Mouse (Mus musculus) 3134 (cell line): Measurements from ENCODE around the gene Specc1.

Experiments used
- DNase-seq: peaks from one replicate; pipeline ENCODE4 v3.0.0-alpha.2; 2011; ENCODE audit warnings: low spot score; ENCODE audit not compliant: insufficient read length; ENCODE audit errors: extremely low read depth

The Specc1 gene

DNA sequence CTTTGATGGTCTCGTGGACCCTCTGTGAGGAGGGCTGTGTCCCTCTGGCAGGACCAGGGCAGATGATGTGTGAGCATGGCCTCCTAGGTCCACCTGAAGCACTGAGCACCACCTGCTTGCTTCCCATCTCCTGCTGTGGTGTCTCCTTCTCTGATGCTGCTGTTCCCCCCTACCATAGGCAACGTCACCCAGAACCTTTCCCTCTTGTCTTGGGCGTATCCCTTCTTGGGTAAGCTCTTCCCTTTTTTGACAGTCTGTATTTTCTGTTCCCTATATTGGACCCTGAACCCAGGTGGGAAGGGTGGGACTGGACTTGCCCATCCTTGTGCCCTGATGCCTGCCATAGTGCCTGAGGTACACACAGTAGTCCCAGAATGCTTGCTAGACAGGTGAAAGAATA is 56.9 kb downstream of the Specc1 start:
- DNase-seq = no peak

DNA sequence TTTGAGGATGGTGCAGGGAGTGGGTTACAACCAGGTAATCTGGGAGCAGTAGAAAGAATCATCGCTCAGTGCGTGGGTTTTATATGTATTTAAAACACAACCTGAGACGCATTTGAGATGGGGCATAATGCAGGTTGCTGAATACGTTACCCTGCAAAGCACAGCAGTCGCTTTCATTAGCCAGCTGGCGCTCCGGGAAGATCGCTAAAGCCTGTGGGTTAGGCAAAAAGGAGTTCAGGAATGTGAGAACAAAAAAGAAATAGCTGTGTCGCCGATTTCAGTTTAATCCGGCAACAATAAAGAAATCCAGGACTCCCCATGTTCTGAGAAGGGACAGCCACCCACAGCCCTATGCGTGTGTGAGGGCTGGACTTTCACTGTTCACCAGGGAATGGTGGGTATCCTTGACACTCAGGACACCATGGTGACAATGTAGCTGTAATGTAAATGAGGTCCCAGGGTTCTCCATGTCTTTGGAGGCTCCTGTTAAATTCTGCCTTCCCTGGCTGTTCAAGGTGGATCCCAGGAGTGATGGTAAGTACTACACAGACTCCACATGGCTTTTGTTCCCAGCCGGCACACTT is 58.6 kb downstream of the Specc1 start:
- DNase-seq = no peak

DNA sequence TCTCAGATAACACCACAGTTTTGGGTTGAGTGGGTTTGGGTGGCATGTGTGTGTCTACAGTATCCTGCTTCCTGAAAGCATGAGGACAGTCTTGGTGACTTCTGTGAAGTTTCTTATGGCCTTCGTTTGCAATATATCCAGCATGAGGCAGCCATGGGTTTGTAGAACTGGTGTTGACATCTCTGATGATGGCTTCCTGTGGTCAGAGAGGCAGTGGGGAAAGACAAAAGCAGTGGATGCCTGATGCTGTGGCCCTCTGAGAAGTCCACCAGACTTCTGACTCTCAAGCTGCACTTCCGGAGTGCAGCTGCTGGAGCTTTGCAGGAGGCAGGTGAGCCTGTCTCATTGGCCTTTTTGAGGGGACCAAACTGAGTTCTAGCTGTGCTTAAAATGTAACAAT is 60.4 kb downstream of the Specc1 start:
- DNase-seq = no peak

DNA sequence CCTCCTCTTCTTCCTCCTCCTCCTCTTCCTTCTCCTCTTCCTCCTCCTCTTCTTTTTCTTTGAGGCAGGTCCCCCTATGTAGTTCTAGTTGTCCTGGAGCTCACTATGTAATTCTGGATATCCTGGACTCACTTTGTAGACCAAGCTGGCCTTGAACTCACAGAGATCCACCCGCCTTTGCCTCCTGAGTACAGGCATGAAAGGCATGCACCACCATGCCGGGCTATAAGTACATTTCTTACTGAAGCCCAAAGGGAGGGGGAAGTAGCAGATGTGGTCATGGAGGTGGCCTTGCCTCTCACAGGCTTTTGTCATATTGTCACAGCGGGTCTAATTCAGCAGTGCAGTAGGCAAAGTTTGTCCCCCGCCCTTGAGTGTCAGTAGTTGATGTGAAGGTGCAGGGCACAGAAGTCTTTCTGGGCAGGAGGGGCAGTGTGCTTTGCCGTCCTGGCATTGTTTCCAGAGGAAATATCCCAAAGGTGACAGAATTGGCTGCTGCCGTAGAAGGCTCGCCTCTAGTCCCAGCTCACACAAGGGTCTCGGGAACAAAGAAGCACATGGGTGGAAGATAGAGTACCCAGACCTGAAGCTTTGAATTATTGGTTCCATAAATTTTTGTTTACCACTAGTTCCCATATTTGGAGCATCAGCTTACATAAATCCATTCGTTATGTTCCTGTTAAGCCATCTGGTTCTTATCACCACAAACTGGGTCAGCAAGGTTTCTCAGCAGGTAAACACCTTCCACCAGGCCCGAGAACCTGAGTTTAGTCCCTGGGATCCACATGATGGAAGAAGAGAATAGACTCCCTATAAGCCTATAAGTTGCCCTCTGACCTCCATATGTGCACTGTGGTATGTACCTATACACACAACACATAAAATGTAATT is 62.0 kb downstream of the Specc1 start:
- no peak for DNase-seq

DNA sequence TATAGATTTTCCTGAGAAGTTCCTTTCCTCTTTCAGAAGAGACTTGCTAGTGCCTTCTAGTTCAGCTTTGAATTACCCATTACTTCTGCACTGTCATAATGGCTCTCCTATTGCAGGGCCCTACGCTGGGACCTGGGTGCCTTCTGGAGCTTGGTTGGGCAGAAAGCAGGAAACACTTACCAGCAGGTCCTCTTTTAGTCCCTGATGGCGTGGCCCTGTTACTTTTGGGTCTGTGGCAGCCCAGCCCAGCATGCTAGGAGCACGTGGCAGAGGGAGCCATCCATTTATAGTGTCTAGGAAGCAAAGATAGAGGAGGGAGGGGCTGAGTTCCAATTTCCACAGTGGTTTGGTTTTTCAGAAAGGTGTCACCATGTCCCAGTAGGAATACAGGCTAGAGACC is 63.3 kb downstream of the Specc1 start:
- DNase-seq = no peak

DNA sequence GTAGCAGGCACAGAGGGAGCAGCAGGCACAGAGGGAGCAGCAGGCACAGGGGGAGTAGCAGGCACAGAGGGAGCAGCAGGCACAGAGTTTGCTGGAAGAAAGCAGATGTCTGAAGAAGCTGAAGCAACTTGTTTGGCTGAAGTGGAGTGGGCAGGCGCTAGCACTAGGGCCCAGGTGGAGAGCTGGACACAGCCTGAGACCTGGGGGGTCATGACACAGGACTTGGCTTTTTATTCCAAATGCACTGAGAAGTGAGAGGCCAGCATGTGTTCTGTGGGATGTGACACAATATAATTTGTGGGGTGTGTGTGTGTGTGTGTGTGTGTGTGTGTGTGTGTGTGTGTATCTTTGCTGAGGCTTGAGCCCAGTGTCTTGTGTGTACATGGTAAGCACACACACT is 64.3 kb downstream of the Specc1 start:
- DNase-seq = no peak

DNA sequence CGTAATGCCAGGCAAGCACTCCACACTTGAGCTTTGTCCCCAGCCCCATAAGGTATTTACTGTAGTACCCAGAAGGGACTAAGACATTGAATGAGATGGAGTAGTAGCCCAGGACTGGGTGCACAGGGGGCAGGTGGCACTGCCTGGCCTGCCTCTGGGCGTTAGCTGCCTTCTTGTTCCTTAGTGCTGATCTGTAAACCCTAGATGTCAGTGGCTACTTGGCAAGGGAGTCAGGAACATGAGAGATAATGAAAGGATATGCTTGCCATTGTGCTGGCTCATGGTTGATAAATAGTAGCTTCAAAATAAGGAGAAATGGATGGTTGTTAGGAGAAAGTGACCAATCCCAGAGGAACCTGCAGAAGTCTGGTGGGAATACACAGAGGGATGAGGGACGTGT is 65.5 kb downstream of the Specc1 start:
- DNase-seq = no peak

DNA sequence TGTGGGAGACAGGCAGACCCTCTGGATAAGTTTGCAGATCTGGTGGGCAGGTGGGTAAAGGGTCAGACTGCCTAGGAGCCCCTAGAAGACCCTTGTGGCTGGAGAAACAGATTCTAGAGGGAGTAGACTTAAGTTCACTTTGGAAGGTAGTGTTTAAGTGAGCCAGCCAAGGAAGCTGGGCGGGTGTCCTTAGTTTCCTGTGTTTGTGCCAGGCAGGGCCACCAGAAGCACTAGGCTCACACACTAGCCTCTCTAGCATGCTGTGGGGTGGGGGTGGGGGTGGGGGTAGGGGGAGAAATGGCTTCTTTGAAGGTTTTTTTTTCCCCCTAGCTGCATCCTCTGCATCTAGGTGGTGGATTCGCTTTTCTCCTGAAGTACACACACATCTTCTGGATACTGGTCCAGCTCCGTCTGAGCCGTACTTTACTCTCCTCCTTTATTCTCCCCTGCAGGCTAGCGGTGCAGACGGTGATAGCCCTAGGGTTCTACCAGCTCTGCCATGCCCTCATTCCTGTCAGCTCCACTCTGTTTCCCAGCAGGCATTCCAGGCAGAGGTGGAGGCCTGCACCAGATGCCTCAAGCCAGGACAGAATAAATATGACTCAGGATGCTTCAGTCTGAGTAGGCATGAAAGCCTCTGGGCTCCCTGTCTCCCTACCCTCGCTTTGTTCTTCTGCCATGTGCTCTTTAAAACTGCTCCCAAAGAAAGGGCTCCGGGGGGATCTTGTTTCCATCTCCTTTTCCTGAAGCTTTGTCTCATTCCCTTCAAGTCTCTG is 66.3 kb downstream of the Specc1 start:
- DNase-seq = no peak

DNA sequence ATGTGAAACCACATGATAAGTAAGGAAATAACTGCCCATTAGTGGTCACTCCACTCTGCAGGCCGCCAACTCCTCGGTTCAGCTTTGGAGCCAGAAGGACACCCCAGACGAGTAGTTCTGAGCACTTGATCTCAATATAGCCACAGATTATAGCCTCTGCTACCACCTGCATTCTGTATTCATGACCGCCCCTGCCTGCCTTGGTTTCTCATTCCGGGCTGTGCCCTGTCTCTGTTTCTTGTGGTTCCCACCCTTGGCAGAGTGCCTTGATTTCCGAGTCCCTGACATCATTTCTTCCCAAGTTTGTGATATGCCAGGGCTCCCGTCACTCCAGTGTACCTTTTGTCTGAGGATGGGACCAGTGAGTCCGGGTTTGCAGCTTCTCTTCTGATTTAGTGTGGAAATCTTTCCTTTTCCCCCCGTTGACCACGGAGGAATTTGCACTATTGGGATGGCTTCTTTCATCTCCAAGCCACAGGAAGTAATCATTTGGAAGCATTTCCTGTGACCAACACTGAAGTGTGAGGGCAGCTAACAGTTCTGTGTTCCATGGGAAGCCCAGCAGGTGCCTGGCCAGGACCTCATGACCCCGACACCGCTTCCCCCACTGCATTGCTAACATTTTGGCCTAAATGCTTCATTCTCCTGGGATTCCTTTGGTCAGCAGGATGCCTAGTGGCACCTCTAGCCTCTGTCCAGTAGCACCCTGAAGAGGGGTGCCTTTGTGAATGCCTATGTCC is 67.1 kb downstream of the Specc1 start:
- DNase-seq = no peak

DNA sequence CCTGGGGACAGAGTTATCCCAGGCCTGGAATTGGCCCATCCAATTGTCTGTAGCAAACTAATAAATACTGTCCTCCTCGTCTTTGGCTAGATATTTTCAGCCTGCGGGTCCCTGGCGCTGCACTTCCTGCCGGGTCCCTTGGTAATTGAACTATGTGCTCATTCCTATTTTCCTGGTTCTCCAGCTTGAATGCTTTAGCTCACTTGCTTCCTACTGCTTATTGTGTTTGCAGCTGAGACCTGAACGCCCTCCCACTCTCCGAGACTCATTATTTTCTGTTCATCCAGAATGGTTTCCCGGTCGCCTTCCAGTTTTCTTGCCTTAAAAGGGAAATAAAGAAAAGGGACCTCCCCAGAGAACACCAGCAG is 67.7 kb downstream of the Specc1 start:
- no peak for DNase-seq

DNA sequence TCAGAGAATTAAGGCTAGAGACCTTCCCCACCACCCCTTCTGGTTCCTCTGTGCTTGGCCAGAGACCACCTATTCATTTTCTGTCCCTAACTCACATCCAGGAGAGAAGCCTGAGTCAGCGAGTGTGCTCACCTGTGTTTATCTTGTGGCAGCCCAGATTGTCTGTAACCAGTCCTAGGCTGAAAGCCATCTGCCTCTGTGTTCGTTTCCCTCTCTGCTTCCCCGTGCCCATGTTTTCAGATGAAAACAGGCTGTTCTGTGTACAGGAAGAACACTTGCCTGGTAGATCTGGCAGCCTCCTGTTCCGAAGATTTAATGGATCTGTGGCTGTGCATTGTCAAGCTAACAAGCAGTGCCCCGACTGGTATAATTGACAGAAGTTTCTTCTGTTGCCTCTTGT is 68.4 kb downstream of the Specc1 start:
- DNase-seq = no peak

DNA sequence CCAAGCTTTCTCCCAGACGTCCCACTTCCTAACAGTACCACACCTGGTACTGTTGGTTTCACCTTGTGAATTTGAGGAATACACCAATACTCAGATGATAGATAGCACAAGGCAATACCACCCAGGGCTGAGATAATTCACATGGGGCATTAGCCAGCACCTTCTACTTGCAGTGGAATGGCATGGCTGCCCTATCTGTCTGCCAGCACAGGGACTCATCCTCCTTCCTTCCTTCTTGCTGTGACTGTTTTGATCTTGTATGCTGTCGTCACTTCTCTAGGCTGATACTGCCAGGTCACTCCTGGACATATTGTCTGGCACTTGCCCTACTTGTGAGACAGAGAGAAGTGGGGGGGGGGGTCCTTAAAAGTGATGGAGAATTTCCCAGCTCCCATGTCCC is 69.2 kb downstream of the Specc1 start:
- no peak for DNase-seq

DNA sequence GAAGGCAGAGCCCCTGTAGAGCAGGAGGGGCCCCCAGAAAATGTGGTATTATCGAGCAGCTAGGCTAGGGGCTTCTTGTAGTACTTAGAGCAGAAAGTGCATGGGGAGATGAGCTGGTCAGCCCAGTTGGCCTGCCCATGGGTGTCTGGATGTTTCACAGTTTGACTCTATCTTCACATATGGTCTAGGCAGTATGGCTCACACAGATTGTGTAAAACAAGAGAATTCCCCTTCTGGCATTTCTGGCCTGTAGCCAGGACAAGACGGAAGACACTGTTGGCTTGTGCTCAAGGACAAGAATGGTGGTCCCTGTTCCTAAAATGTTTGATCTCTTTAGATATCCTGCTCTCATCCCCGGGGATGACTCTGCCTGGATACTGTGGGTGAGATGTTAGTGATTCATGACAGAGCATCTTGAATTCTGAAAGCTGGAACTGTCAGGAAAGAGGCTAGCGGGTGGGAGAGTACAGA is 69.8 kb downstream of the Specc1 start:
- DNase-seq = no peak

DNA sequence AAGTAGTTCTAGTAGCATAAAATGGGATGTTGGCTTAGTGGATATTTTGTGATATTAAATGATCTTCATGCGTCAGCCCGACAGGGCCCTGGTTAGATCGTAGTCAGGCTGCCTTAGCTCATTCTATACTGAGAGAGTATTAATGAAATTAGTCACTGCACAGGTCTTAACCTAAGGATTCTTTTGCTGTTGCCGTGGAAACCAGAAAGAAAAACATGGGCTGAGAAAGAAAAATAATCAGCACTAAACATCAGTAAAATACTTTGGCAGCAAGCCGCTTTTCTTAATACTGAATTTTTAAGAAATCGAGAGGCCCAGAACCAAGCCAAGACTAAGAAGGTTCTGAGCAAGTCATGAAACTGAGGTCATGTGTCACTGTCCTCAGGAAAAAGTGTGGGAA is 70.7 kb downstream of the Specc1 start:
- DNase-seq = no peak

DNA sequence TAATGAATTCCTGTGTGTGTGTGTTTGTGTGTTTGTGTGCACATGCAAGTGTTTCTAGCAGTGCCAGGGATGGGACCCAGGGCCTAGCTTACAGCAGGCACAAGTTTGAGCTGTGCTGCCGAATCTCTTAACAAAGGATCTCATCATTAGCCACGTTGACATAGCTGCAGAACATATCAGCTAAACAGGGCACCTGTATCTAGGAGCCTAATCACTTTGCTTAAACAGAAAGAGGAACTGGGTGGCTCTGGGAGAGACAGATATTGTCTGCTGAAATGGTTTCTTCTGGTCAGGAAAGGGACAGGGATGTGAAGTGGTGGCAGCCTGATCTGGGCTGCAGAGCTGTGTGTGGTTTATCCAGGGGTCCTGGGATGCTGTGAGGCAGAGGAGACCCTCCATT is 71.1 kb downstream of the Specc1 start:
- DNase-seq = no peak

DNA sequence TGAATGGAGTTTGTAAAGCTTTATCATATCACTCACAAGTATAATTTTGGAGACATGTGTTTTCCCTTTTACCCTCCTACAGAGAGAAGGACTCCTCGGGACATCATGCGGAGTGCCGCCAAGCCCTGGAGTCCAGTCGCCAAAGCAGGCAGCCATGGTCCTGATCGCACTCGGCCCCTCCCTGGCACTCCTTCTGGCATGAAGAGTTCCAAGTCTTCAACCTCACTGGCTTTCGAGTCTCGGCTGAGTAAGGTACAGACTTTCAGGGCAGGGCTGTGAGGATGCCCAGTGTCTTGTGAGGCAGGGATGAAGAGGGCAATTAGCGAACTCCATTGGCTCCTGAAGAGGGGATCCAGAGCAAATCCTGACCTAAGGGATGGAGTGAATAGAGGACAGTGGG is 72.6 kb downstream of the Specc1 start:
- DNase-seq = no peak

DNA sequence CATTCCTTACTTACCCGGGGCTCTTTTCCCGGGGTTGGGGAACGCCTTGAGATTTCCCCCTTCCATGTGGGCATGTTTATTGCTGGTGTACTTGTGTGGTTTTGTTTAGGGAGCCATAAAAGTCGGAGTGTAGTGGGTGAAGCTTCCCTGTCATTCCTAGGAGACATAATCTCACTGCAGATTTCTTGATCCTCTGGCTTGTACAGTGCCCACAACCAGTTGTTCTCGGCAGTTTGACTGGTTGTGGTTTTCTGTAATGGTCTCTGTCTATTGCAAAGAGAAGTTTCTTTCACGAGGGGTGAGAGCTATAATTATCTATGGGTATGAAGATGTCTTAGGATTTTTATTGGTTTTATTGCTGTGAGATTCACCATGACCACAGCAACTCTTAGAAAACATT is 78.0 kb downstream of the Specc1 start:
- no peak for DNase-seq

DNA sequence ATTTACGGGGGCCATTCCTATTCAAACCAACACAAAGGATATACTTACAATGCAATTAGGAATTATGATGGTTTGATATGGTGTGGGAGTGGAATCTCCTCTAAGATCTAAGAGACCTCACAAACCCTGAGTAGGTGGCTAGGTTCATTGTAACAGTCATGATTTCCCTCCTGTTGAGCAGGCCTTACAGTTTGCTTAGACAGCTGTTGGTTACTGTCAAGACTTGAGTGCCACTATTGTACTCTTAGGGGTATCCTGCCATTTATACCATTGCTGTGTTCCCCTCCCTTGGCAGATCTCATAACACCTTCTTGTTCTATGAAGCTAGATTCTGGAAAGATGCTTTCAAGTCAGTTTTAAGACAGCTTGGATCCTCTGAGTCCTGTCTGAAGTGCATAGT is 78.7 kb downstream of the Specc1 start:
- DNase-seq = no peak

DNA sequence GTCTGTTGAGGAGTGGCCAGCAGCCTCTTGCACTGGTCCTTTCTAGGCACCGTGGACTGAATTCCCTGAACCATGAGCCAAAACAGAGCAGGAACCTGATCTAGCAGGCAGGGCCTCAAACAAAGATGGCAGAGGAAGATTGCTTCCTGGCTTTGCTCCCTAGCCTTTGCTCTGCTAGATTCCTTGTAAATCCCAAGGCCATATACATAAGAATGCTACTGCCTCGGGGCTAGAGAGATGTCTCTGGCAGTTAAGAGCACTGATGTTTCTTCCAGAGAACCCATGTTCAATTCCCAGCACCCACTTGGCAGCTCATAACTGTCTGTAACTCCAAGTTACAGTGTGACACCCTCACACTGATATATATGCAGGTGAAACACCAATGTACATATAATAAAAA is 83.6 kb downstream of the Specc1 start:
- no peak for DNase-seq

DNA sequence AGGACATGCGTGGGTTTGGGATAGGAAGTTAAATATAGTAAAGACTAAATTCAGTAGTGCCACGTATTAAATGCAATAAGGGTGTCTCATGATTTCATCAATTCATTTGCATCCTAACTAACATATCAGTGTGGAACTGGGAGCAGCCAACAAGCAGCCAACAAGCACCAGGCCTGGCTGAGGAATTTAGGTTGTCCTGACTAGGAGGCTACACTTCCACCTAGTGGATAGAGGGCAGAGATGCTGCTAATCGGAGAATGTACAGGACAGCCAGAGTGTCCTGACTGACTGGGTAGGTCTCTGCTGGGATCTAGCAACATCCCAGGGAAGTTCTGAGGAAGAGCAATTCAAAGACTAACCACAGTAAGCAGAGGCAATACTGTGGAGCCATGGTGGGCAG is 88.1 kb downstream of the Specc1 start:
- no peak for DNase-seq

DNA sequence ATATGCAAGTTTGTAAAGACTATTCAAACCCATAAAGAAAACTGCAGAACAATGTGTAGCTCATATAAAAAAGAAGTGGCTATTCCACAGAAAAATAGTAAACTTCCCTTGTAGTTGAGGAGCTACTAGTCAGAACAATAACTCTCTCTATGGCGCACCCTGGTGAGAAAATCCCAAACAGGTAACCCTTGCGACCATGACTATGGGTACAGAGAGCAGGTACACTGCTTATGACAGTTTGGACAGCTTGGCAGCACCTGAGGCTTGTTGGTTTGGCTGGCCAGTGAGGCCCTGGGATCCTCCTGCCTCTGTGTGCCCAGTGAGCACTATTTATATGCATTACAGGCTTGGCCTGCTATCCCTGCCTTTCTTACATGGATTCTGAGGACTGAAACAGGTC is 89.4 kb downstream of the Specc1 start:
- DNase-seq = no peak
